Mouse (Mus musculus) forebrain, embryonic 11.5 days (tissue): ENCODE data around the gene Rasgrp2. TPM values are rescaled to one million over a fixed set of nuclear protein-coding genes. Genes with fewer than 3 reads are reported as not detected.
A peak's percentile ranks its signal among the peaks of the same experiment; 100 is the strongest.

ENCODE experiments used
- ATAC-seq: fragments of 200-750 bp; cut with Nextera tagmentation; replicated peaks from 2 replicates; pipeline ENCODE4 v1.8.0; 2017; ENCODE audit warnings: moderate TSS enrichment; ENCODE audit not compliant: low FRiP score
- DNase-seq: peaks from one replicate; pipeline ENCODE4 v3.0.0-alpha.2; 2017; ENCODE audit warnings: low spot score
- H3K27ac ChIP-seq: fragments of 300-500 bp; sonication (generic); 2 replicates; pipeline ENCODE4 v1.5.1; 2014; ENCODE audit warnings: low read depth, low read length
- H3K27me3 ChIP-seq: fragments of 300-500 bp; sonication (generic); 2 replicates; pipeline ENCODE4 v1.6.1; 2014; ENCODE audit warnings: mild to moderate bottlenecking, low read length, mixed read lengths; ENCODE audit not compliant: control insufficient read depth, insufficient read depth
- H3K36me3 ChIP-seq: fragments of 300-500 bp; sonication (generic); 2 replicates; pipeline ENCODE4 v1.6.1; 2014; ENCODE audit warnings: mild to moderate bottlenecking, low read length, moderate library complexity, mixed read lengths; ENCODE audit not compliant: control insufficient read depth, insufficient read depth
- H3K4me1 ChIP-seq: fragments of 300-500 bp; sonication (generic); replicated peaks from 2 replicates; pipeline ENCODE4 v1.6.1; 2014; ENCODE audit warnings: low read length, mixed read lengths; ENCODE audit not compliant: control insufficient read depth, insufficient read depth
- H3K4me2 ChIP-seq: fragments of 300-500 bp; sonication (generic); 2 replicates; pipeline ENCODE4 v1.6.1; 2014; ENCODE audit warnings: low read depth, mild to moderate bottlenecking, low read length, moderate library complexity, mixed read lengths; ENCODE audit not compliant: severe bottlenecking
- H3K4me3 ChIP-seq: fragments of 300-500 bp; sonication (generic); 2 replicates; pipeline ENCODE4 v1.5.1; 2014; ENCODE audit warnings: low read depth, low read length
- H3K9ac ChIP-seq: fragments of 300-500 bp; sonication (generic); 2 replicates; pipeline ENCODE4 v1.6.1; 2014; ENCODE audit warnings: low read length
- H3K9me3 ChIP-seq: fragments of 300-500 bp; sonication (generic); 2 replicates; pipeline ENCODE4 v1.6.1; 2016; ENCODE audit warnings: low read length, mixed read lengths; ENCODE audit not compliant: control insufficient read depth
- WGBS: fragments of 180-500 bp; shearing (Covaris S2); extraction: QIAGEN DNeasy Blood & Tissue Kit; methylation state at CpG from one replicate; pipeline ENCODE4 v1.1.7; 2014; 5-methylcytosine and 5-hydroxymethylcytosine counted together
- polyA plus RNA-seq: library from polyadenylated mRNA; unstranded; fragments of >200 nt; fragmentation: Nextera tagmentation; extraction: Ambion mirVana; gene quantifications from 2 replicates; pipeline ENCODE4 v1.2.1, GENCODE M21; 2014

The Rasgrp2 gene
- polyA plus RNA-seq, 1 experiment from 2014 or later: 9.5 TPM

- DNase-seq (peak; percentile 95), ATAC-seq (peak; percentile 91)
- H3K9me3 ChIP-seq: no peaks in the 10 kb centered on the region
- H3K4me3 ChIP-seq: peak within 1 kb of the TSS; percentile 57
- under 1% methylated on average over 34 of the region's 46 CpGs for WGBS
- H3K4me1 ChIP-seq: peaks cover 22% of the 10 kb centered on the region
- H3K27ac ChIP-seq: 0 out of 2 replicates have a peak within 1 kb of the TSS, but pooled peaks have one; percentile 62
- H3K27me3 ChIP-seq: peaks cover 19% of the 10 kb centered on the region
- no peaks in the 10 kb centered on the region for H3K36me3 ChIP-seq
- H3K4me2 ChIP-seq: peak within 1 kb of the TSS; percentile 88
- peak within 1 kb of the TSS; percentile 72 for H3K9ac ChIP-seq
These were observed 19.2 kb downstream of the Rasgrp2 start, which contains the start of gene Nrxn2 for GRCm38 (mm10) chr19:6418233-6418879. TSS of gene Nrxn2 (plus strand) at chr19:6418731.

GRCm38 (mm10) chr19:6418984-6419692, 20.0 kb downstream of the Rasgrp2 start:
- ATAC-seq: peak; percentile 22; the same call in 1 of the 2 replicates

GRCm38 (mm10) chr19:6419805-6420310, 20.7 kb downstream of the Rasgrp2 start:
- peaks cover 19% of the 10 kb centered on the region for H3K27me3 ChIP-seq
- H3K9me3 ChIP-seq: no peaks in the 10 kb centered on the region
- H3K9ac ChIP-seq: peak overlapping the region; percentile 72
- no peak for ATAC-seq
- H3K4me2 ChIP-seq: peak overlapping the region; percentile 88
- no peak for DNase-seq
- peaks cover 22% of the 10 kb centered on the region for H3K4me1 ChIP-seq
- no peaks in the 10 kb centered on the region for H3K36me3 ChIP-seq
- H3K4me3 ChIP-seq: peak overlapping the region; percentile 57
- 61% methylated on average over 9 of the region's 9 CpGs for WGBS
- no peak overlapping the region for H3K27ac ChIP-seq

More at GRCm38 (mm10) chr19:6418984-6419692, 20.0 kb downstream of the Rasgrp2 start:
- Histone ChIP-seq H3K9ac (peak overlapping the region; percentile 72), H3K27ac (0 out of 2 replicates have a peak overlapping the region, but pooled peaks have one; percentile 25), H3K27me3 (peaks cover 19% of the 10 kb centered on the region), H3K4me1 (peaks cover 22% of the 10 kb centered on the region), H3K4me3 (peak overlapping the region; percentile 57), H3K9me3 (no peaks in the 10 kb centered on the region), H3K4me2 (peak overlapping the region; percentile 88), H3K36me3 (no peaks in the 10 kb centered on the region)
- 4% methylated on average over 23 of the region's 23 CpGs for WGBS
- peak; percentile 71 for DNase-seq

GRCm38 (mm10) chr19:6420481-6421210, 21.5 kb downstream of the Rasgrp2 start:
- ATAC-seq (no peak), DNase-seq (no peak)
- Histone ChIP-seq H3K27me3 (peaks cover 19% of the 10 kb centered on the region), H3K4me2 (peak overlapping the region; percentile 88; the same call in 1 of the 2 replicates), H3K9me3 (no peaks in the 10 kb centered on the region), H3K27ac (no peak overlapping the region), H3K4me1 (peaks cover 22% of the 10 kb centered on the region), H3K9ac (no peak overlapping the region), H3K4me3 (0 out of 2 replicates have a peak overlapping the region, but pooled peaks have one; percentile 57), H3K36me3 (no peaks in the 10 kb centered on the region)
- 59% methylated on average over 19 of the region's 19 CpGs for WGBS

GRCm38 (mm10) chr19:6421211-6421590, 22.1 kb downstream of the Rasgrp2 start:
- Histone ChIP-seq H3K9ac (no peak overlapping the region), H3K4me3 (no peak overlapping the region), H3K27me3 (peaks cover 21% of the 10 kb centered on the region), H3K36me3 (no peaks in the 10 kb centered on the region), H3K9me3 (no peaks in the 10 kb centered on the region), H3K4me1 (peaks cover 21% of the 10 kb centered on the region), H3K27ac (no peak overlapping the region), H3K4me2 (no peak overlapping the region)
- no peak for ATAC-seq
- DNase-seq: no peak
- 76% methylated on average over 9 of the region's 9 CpGs for WGBS

- Histone ChIP-seq H3K4me3 (no peak overlapping the region), H3K4me1 (peaks cover 14% of the 10 kb centered on the region; the same call in 1 of the 2 replicates), H3K9me3 (no peaks in the 10 kb centered on the region), H3K27me3 (peaks cover 25% of the 10 kb centered on the region), H3K27ac (no peak overlapping the region), H3K9ac (no peak overlapping the region), H3K4me2 (no peak overlapping the region), H3K36me3 (no peaks in the 10 kb centered on the region)
- WGBS: 77% methylated on average over 7 of the region's 7 CpGs
- no peak for DNase-seq
- no peak for ATAC-seq
These were observed 22.9 kb downstream of the Rasgrp2 start for GRCm38 (mm10) chr19:6422014-6422413.

- Histone ChIP-seq H3K36me3 (no peaks in the 10 kb centered on the region), H3K9me3 (no peaks in the 10 kb centered on the region), H3K4me3 (no peak overlapping the region), H3K4me2 (no peak overlapping the region), H3K4me1 (peaks cover 20% of the 10 kb centered on the region), H3K9ac (no peak overlapping the region), H3K27me3 (peaks cover 38% of the 10 kb centered on the region), H3K27ac (no peak overlapping the region)
- ATAC-seq (no peak), DNase-seq (no peak)
- 91% methylated on average over 16 of the region's 16 CpGs for WGBS
These were observed 24.1 kb downstream of the Rasgrp2 start for GRCm38 (mm10) chr19:6423241-6423640.

- Histone ChIP-seq H3K4me2 (no peak overlapping the region), H3K9me3 (no peaks in the 10 kb centered on the region), H3K27me3 (peaks cover 46% of the 10 kb centered on the region), H3K27ac (no peak overlapping the region), H3K4me3 (no peak overlapping the region), H3K9ac (no peak overlapping the region), H3K4me1 (peaks cover 27% of the 10 kb centered on the region), H3K36me3 (no peaks in the 10 kb centered on the region)
- ATAC-seq: no peak
- DNase-seq: no peak
- 64% methylated on average over 8 of the region's 8 CpGs for WGBS
These were observed 25.2 kb downstream of the Rasgrp2 start for GRCm38 (mm10) chr19:6424137-6424881.
